Mouse (Mus musculus): Measurements from ENCODE around the gene Prkag2.

Prkag2 gene

DNA sequence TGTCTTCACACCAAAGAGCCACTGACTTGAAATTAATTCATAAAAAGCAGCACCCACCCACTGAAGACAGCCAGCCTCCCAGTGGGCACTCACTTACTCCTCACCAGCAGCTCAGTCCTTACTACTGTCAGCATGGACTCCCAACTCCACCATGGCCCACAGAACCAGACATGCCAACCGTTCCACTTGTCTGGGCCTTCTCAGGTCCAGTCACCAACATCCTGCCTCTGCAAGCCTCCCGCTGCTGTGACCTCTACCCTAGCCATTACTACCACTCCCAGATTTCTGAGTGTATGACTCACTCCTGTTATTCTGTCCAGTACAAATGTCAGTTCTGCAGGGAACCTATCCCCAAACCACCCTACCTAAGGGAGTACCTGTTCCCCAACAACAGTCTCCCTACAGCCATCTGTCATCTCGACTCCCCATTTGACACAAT, 279.0 kb downstream of the Prkag2 start:
- peak; percentile 28 to 50 for DNase-seq

DNA sequence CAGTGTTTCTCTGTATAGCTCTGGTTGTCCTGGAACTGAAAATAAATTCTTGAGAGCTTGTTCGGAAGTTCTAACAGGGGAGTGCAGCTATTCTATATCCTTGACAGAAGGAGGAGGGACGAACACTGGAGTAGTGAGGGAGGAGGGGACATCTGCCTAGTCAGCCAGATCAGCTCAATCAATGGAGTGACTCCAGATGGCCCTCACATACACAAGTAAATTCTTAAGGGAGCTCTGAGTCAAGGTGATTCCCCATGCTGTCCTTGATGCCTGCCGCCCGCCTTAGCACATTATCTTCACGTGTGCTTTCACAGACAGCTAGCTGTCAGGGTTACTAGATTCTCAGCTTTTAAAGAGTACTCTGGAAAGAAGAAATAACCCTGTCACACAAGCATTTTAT, 279.8 kb downstream of the Prkag2 start:
- DNase-seq: no peak

DNA sequence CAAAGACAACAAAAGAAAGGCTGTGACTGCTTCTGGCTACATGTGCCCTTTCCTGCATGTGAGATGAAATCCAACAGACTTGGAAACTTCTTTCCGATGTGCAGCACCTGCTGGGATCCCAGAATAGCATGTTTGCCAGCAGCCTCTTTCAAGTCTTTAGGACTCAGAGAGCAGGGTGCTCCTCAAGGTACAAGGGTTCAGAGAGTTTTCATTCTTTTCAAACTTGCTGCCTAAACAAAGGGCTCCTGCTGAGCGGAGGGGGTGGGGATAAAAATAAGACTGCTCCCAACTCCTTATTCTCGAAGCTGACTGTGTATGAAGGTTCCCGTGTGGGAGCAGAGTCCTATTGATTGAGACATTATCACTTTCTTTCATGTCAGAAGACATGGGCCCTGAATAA, 283.3 kb downstream of the Prkag2 start:
- DNase-seq: no peak

DNA sequence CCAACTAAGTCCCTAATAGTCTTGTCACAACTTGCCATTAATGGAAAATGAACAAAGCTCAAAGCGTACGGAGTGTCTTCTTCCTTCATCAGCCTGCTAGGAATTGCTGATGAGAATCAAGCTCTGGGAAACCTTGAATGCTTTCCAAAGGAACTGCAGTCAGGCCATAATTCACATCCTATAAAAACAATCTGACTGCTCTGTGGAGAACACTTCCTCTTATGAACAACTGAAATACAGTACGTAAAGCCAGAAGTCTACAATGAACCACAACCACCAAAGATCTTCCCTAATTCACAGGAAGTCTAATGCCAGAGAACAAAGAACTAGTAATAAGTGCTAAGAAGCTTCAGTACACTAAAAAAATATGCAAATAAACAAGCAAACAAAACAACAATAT, 286.5 kb downstream of the Prkag2 start:
- no peak for DNase-seq

DNA sequence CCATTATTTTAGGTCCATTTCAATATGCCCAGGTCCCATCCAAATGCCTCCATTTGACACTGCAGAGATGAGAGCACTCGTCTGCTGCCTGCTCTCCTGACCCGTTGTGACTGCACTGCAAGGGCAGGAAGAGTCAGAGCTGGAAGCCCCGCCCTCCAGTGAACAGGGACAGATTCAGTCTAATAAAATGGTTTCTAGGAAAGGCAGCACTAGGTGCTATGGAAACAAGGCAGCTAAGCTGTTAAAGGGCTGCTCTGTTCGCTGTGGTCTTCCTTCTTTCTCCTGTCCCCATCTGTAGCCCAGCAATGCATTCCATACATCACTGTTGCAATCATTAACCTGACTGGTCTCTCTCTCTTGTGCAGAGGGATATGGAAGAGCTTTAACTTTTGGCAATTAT, 287.4 kb downstream of the Prkag2 start:
- no peak for DNase-seq
